Mouse (Mus musculus): ENCODE measurements around the gene Nrsn1. TPM values are rescaled to one million over a fixed set of nuclear protein-coding genes. Genes with fewer than 3 reads are reported as not detected.
"Not testable (repeated sequence)": the region's sequence is repeated elsewhere in the genome, so short reads cannot be mapped to it uniquely, and the experiment has no call there.

The Nrsn1 gene
- 100 to 1,000 TPM; 153 to 166 TPM for total RNA-seq (2021)
- long read RNA-seq, transcript Nrsn1-201 (4 exons, 2,222 nt), result major isoform, 317 of 374 reads
- long read RNA-seq, partial matches to known transcripts, result 6 of 374 reads
- long read RNA-seq, other reads (novel, unspliced or antisense), result 51 of 374 reads

- DNase-seq (ENCODE audit: low spot score in 2 of 2), result not testable (repeated sequence)
These were observed at the start of gene Nrsn1 for GRCm38 (mm10) chr13:25270402-25270801. Nrsn1 (minus strand) TSS chr13:25270502.

GRCm38 (mm10) chr13:25312059-25312458, 41.8 kb upstream of the Nrsn1 start:
- no peak for DNase-seq (ENCODE audit: low spot score in 2 of 2)

GRCm38 (mm10) chr13:25310068-25310467, 39.8 kb upstream of the Nrsn1 start:
- DNase-seq (ENCODE audit: low spot score in 2 of 2), result no peak

- no peak for DNase-seq (ENCODE audit: low spot score in 2 of 2)
These were observed 18.4 kb upstream of the Nrsn1 start for GRCm38 (mm10) chr13:25288736-25289135.

GRCm38 (mm10) chr13:25274934-25275565, 4.7 kb upstream of the Nrsn1 start:
- no peak for DNase-seq (ENCODE audit: low spot score in 2 of 2)

- DNase-seq (ENCODE audit: low spot score in 2 of 2), result no peak
These were observed 1.9 kb upstream of the Nrsn1 start for GRCm38 (mm10) chr13:25272189-25272588.

GRCm38 (mm10) chr13:25269569-25270268, 583 bp downstream of the Nrsn1 start:
- peak; percentile 66 to 79 for DNase-seq (ENCODE audit: low spot score in 2 of 2)

- DNase-seq (ENCODE audit: low spot score in 2 of 2), result peak; percentile 54 to 59
These were observed 1.3 kb downstream of the Nrsn1 start for GRCm38 (mm10) chr13:25269039-25269438.

- no peak for DNase-seq (ENCODE audit: low spot score in 2 of 2)
These were observed 7.6 kb downstream of the Nrsn1 start for GRCm38 (mm10) chr13:25262748-25263147.

GRCm38 (mm10) chr13:25257608-25258007, 12.7 kb downstream of the Nrsn1 start:
- no peak for DNase-seq (ENCODE audit: low spot score in 2 of 2)

GRCm38 (mm10) chr13:25254478-25255263, 15.6 kb downstream of the Nrsn1 start:
- no peak for DNase-seq (ENCODE audit: low spot score in 2 of 2)

- no peak for DNase-seq (ENCODE audit: low spot score in 2 of 2)
These were observed 18.4 kb downstream of the Nrsn1 start for GRCm38 (mm10) chr13:25251893-25252292.

- no peak for DNase-seq (ENCODE audit: low spot score in 2 of 2)
These were observed 50.0 kb downstream of the Nrsn1 start for GRCm38 (mm10) chr13:25220186-25220787.

- no peak for DNase-seq (ENCODE audit: low spot score in 2 of 2)
These were observed 51.9 kb downstream of the Nrsn1 start for GRCm38 (mm10) chr13:25218394-25218793.

GRCm38 (mm10) chr13:25206950-25207349, 63.4 kb downstream of the Nrsn1 start:
- DNase-seq (ENCODE audit: low spot score in 2 of 2), result no peak

Other genes with a start within 250 kb of the Nrsn1 start
- gene Dcdc2a, start 214.5 kb downstream of the Nrsn1 start, total RNA-seq (2021), result 10 to 100 TPM in 1 of 2 experiments, 1 to 10 TPM in 1; 9.1 to 11.8 TPM